ENCODE assay signal across 22 mouse cellular contexts in genomic region chr2:180611882-180612281, GRCm38 (mm10). TPM values are rescaled to one million over a fixed set of nuclear protein-coding genes. Genes with fewer than 3 reads are reported as not detected.
DNase-seq lines count a peak whose midpoint lies in the region; ATAC-seq lines count a peak whose summit lies in the region.
"Had no signal": no experiment of that assay in that cellular context is flagged by ENCODE, and none has a peak within 500 bp of the region (broad histone marks: within the 10 kb centered on the region; RNA-seq: fewer than 3 reads in every experiment).

No protein-coding gene starts in this region.

- H3K27me3 ChIP-seq in limb, embryonic 11.5 days (ENCODE audit: control insufficient read depth, insufficient read depth, low read length), result no peaks in the 10 kb centered on the region
- H3K27me3 ChIP-seq in limb, embryonic 10.5 days (ENCODE audit: low read depth, poor library complexity, severe bottlenecking), result no peaks in the 10 kb centered on the region
- H3K27me3 ChIP-seq in limb, embryonic 13.5 days, result no peaks in the 10 kb centered on the region
- H3K27me3 ChIP-seq in limb, embryonic 15.5 days, result no peaks in the 10 kb centered on the region
- H3K27me3 ChIP-seq in hindbrain, embryonic 14.5 days (ENCODE audit: control insufficient read depth, insufficient read depth, low read length), result no peaks in the 10 kb centered on the region
- H3K27me3 ChIP-seq: embryonic facial prominence, embryonic 13.5 days; forebrain, embryonic 13.5 days; forebrain, embryonic 15.5 days had no signal

- no peaks in the 10 kb centered on the region for H3K4me1 ChIP-seq in limb, embryonic 11.5 days (ENCODE audit: control insufficient read depth, insufficient read depth, low read length)
- H3K4me1 ChIP-seq in limb, embryonic 10.5 days, result no peaks in the 10 kb centered on the region
- H3K4me1 ChIP-seq in limb, embryonic 13.5 days, result peaks cover 14% of the 10 kb centered on the region; the same call in 1 of the 2 replicates
- peaks cover 6% of the 10 kb centered on the region; the same call in 1 of the 2 replicates for H3K4me1 ChIP-seq in limb, embryonic 15.5 days
- no peaks in the 10 kb centered on the region for H3K4me1 ChIP-seq in hindbrain, embryonic 14.5 days (replicated peaks; ENCODE audit: control insufficient read depth, insufficient read depth, low read length)
- H3K4me1 ChIP-seq: embryonic facial prominence, embryonic 13.5 days; forebrain, embryonic 13.5 days; forebrain, embryonic 15.5 days had no signal

- WGBS in limb, embryonic 11.5 days, result 62% methylated on average over 2 of the region's 2 CpGs
- 75% methylated on average over 2 of the region's 2 CpGs for WGBS in limb, embryonic 10.5 days
- 53% methylated on average over 2 of the region's 2 CpGs for WGBS in limb, embryonic 13.5 days
- whole genome bisulfite sequencing in limb, embryonic 15.5 days, result 46% methylated on average over 2 of the region's 2 CpGs
- WGBS in hindbrain, embryonic 14.5 days, result 72% methylated on average over 2 of the region's 2 CpGs

- H3K36me3 ChIP-seq in limb, embryonic 11.5 days (ENCODE audit: control insufficient read depth, insufficient read depth, low read length), result no peaks in the 10 kb centered on the region
- H3K36me3 ChIP-seq in limb, embryonic 10.5 days, result no peaks in the 10 kb centered on the region
- peaks cover 35% of the 10 kb centered on the region for H3K36me3 ChIP-seq in limb, embryonic 13.5 days
- peaks cover 12% of the 10 kb centered on the region; the same call in 1 of the 2 replicates for H3K36me3 ChIP-seq in limb, embryonic 15.5 days
- 0 out of 2 replicates have a peak, but pooled peaks cover 3% of the 10 kb centered on the region for H3K36me3 ChIP-seq in hindbrain, embryonic 14.5 days (replicated peaks; ENCODE audit: control insufficient read depth, insufficient read depth)
- H3K36me3 ChIP-seq: forebrain, embryonic 15.5 days had no signal

- no peaks in the 10 kb centered on the region for H3K9me3 ChIP-seq in limb, embryonic 11.5 days (ENCODE audit: control insufficient read depth, low read length)
- H3K9me3 ChIP-seq in limb, embryonic 10.5 days (replicated peaks), result no peaks in the 10 kb centered on the region
- H3K9me3 ChIP-seq in limb, embryonic 13.5 days, result no peaks in the 10 kb centered on the region
- no peaks in the 10 kb centered on the region for H3K9me3 ChIP-seq in limb, embryonic 15.5 days
- no peaks in the 10 kb centered on the region for H3K9me3 ChIP-seq in hindbrain, embryonic 14.5 days (ENCODE audit: control insufficient read depth, low read length)
- H3K9me3 ChIP-seq: embryonic facial prominence, embryonic 13.5 days; forebrain, embryonic 13.5 days; forebrain, embryonic 15.5 days had no signal

- H3K4me2 ChIP-seq in limb, embryonic 11.5 days (ENCODE audit: low read depth, severe bottlenecking), result no peak overlapping the region
- no peak overlapping the region for H3K4me2 ChIP-seq in limb, embryonic 13.5 days (replicated peaks)
- no peak overlapping the region for H3K4me2 ChIP-seq in limb, embryonic 15.5 days
- no peak overlapping the region for H3K4me2 ChIP-seq in hindbrain, embryonic 14.5 days (replicated peaks)
- H3K4me2 ChIP-seq: embryonic facial prominence, embryonic 13.5 days; forebrain, embryonic 13.5 days; forebrain, embryonic 15.5 days had no signal

- H3K27ac ChIP-seq in limb, embryonic 11.5 days (replicated peaks; ENCODE audit: low read depth, low read length), result peak overlapping the region; percentile 47; the same call in 1 of the 2 replicates
- H3K27ac ChIP-seq in limb, embryonic 10.5 days, result no peak overlapping the region
- H3K27ac ChIP-seq in limb, embryonic 13.5 days, result peak overlapping the region; percentile 87; the same call in 1 of the 2 replicates
- H3K27ac ChIP-seq in limb, embryonic 15.5 days, result peak overlapping the region; percentile 81; the same call in 1 of the 2 replicates
- no peak overlapping the region for H3K27ac ChIP-seq in hindbrain, embryonic 14.5 days
- H3K27ac ChIP-seq: forebrain, embryonic 13.5 days; forebrain, embryonic 15.5 days had no signal

- ATAC-seq in limb, embryonic 11.5 days (ENCODE audit: insufficient number of reproducible peaks, low FRiP score, low TSS enrichment, low read depth), result no peak
- peak; percentile 57 for ATAC-seq in limb, embryonic 13.5 days (ENCODE audit: low FRiP score, low read depth)
- peak; percentile 57 for ATAC-seq in limb, embryonic 15.5 days (ENCODE audit: insufficient number of reproducible peaks, low FRiP score, low TSS enrichment, low read depth)
- ATAC-seq in hindbrain, embryonic 14.5 days (ENCODE audit: low FRiP score), result no peak
- ATAC-seq: forebrain, embryonic 13.5 days; forebrain, embryonic 15.5 days; forebrain, postnatal 0 days had no signal

- no peak for DNase-seq in limb, embryonic 11.5 days (ENCODE audit: low spot score)
- no peak for DNase-seq in limb, embryonic 10.5 days (ENCODE audit: low spot score)
- peak; percentile 55 for DNase-seq in fibroblast of lung, adult 2 months (ENCODE audit: low read depth)
- no peak for DNase-seq in hindbrain, embryonic 14.5 days (ENCODE audit: low spot score)
- DNase-seq in spleen, adult 18-20 months, result no peak
- no peak for DNase-seq in spleen, postnatal 14 days (ENCODE audit: low spot score in 2 of 2)
- DNase-seq: adrenal gland, adult 2 months; adrenal gland, postnatal 10 days; adrenal gland, postnatal 25 days; cerebellum, adult 11 months; cerebellum, adult 2 months; cerebellum, adult 9-10 months; cerebellum, postnatal 10 days; cerebellum, postnatal 25 days; forebrain, postnatal 0 days had no signal

- H3K4me3 ChIP-seq in limb, embryonic 11.5 days (ENCODE audit: low read depth, low read length), result no peak overlapping the region
- H3K4me3 ChIP-seq in limb, embryonic 10.5 days, result no peak overlapping the region
- H3K4me3 ChIP-seq in limb, embryonic 13.5 days, result no peak overlapping the region
- no peak overlapping the region for H3K4me3 ChIP-seq in limb, embryonic 15.5 days
- H3K4me3 ChIP-seq in hindbrain, embryonic 14.5 days (replicated peaks; ENCODE audit: low read length), result no peak overlapping the region
- H3K4me3 ChIP-seq: embryonic facial prominence, embryonic 13.5 days; erythroblast, embryonic 14.5 days; forebrain, embryonic 13.5 days; forebrain, embryonic 15.5 days had no signal

- H3K9ac ChIP-seq in limb, embryonic 11.5 days (ENCODE audit: low read length), result no peak overlapping the region
- no peak overlapping the region for H3K9ac ChIP-seq in limb, embryonic 13.5 days
- no peak overlapping the region for H3K9ac ChIP-seq in limb, embryonic 15.5 days
- no peak overlapping the region for H3K9ac ChIP-seq in hindbrain, embryonic 14.5 days
- H3K9ac ChIP-seq: forebrain, embryonic 13.5 days; forebrain, embryonic 15.5 days; forebrain, postnatal 0 days had no signal

RNA-seq across cellular contexts. Expression of gene Col9a3, which starts 14.3 kb away (rescaled TPM):
- 45.8 and 48.9 TPM in 2 replicates for polyA plus RNA-seq in limb, embryonic 11.5 days (2014; fragmentation: Nextera tagmentation; extraction: Ambion mirVana)
- 4.0 and 30.1 TPM in 2 replicates for polyA plus RNA-seq in limb, embryonic 10.5 days (2016; fragmentation: Nextera tagmentation; extraction: Ambion mirVana)
- polyA plus RNA-seq in limb, embryonic 13.5 days (2015; fragmentation: Nextera tagmentation; extraction: Ambion mirVana), result 426 and 449 TPM in 2 replicates
- polyA plus RNA-seq in limb, embryonic 15.5 days (2015; fragmentation: Nextera tagmentation; extraction: Ambion mirVana), result 412 and 416 TPM in 2 replicates
- 61.4 and 65.7 TPM in 2 replicates for polyA plus RNA-seq in hindbrain, embryonic 14.5 days (2014; fragmentation: Nextera tagmentation; extraction: Ambion mirVana)

RNA-seq across cellular contexts. Expression of gene Ogfr, which starts 22.8 kb away (rescaled TPM):
- 100 and 109 TPM in 2 replicates for polyA plus RNA-seq in limb, embryonic 11.5 days (2014; fragmentation: Nextera tagmentation; extraction: Ambion mirVana)
- polyA plus RNA-seq in limb, embryonic 10.5 days (2016; fragmentation: Nextera tagmentation; extraction: Ambion mirVana), result 107 and 112 TPM in 2 replicates
- 85.0 and 88.1 TPM in 2 replicates for polyA plus RNA-seq in limb, embryonic 13.5 days (2015; fragmentation: Nextera tagmentation; extraction: Ambion mirVana)
- 57.3 and 60.6 TPM in 2 replicates for polyA plus RNA-seq in limb, embryonic 15.5 days (2015; fragmentation: Nextera tagmentation; extraction: Ambion mirVana)
- 88.4 and 90.2 TPM in 2 replicates for polyA plus RNA-seq in hindbrain, embryonic 14.5 days (2014; fragmentation: Nextera tagmentation; extraction: Ambion mirVana)

RNA-seq across cellular contexts. Expression of gene Tcfl5, which starts 30.6 kb away (rescaled TPM):
- 0.17 and 0.28 TPM in 2 replicates for polyA plus RNA-seq in limb, embryonic 11.5 days (2014; fragmentation: Nextera tagmentation; extraction: Ambion mirVana)
- polyA plus RNA-seq in limb, embryonic 10.5 days (2016; fragmentation: Nextera tagmentation; extraction: Ambion mirVana), result 0.16 and 0.19 TPM in 2 replicates
- 0.55 and 0.59 TPM in 2 replicates for polyA plus RNA-seq in limb, embryonic 13.5 days (2015; fragmentation: Nextera tagmentation; extraction: Ambion mirVana)
- 0.22 and 0.45 TPM in 2 replicates for polyA plus RNA-seq in limb, embryonic 15.5 days (2015; fragmentation: Nextera tagmentation; extraction: Ambion mirVana)
- 0.87 and 0.99 TPM in 2 replicates for polyA plus RNA-seq in hindbrain, embryonic 14.5 days (2014; fragmentation: Nextera tagmentation; extraction: Ambion mirVana)
- polyA plus RNA-seq: adrenal gland, adult 2 months; C2C12; erythroblast, embryonic 14.5 days; forebrain, embryonic 13.5 days had no signal

RNA-seq across cellular contexts. Expression of gene Mrgbp, which starts 30.8 kb away (rescaled TPM):
- 35.6 and 36.7 TPM in 2 replicates for polyA plus RNA-seq in limb, embryonic 11.5 days (2014; fragmentation: Nextera tagmentation; extraction: Ambion mirVana)
- 33.8 and 38.3 TPM in 2 replicates for polyA plus RNA-seq in limb, embryonic 10.5 days (2016; fragmentation: Nextera tagmentation; extraction: Ambion mirVana)
- 35.0 and 39.2 TPM in 2 replicates for polyA plus RNA-seq in limb, embryonic 13.5 days (2015; fragmentation: Nextera tagmentation; extraction: Ambion mirVana)
- 28.6 and 30.3 TPM in 2 replicates for polyA plus RNA-seq in limb, embryonic 15.5 days (2015; fragmentation: Nextera tagmentation; extraction: Ambion mirVana)
- polyA plus RNA-seq in hindbrain, embryonic 14.5 days (2014; fragmentation: Nextera tagmentation; extraction: Ambion mirVana), result 35.4 and 38.2 TPM in 2 replicates

Comparison
In these comparisons a context has a peak if more than half of its experiments do, and no peak if none do; other contexts are left out.
1. ATAC-seq: peak in limb, embryonic 13.5 days (single experiment) and limb, embryonic 15.5 days (single experiment); none in limb, embryonic 11.5 days (single experiment) and hindbrain, embryonic 14.5 days (single experiment).
2. H3K27ac ChIP-seq: peak in limb, embryonic 11.5 days (single experiment), limb, embryonic 13.5 days (single experiment) and limb, embryonic 15.5 days (single experiment); none in limb, embryonic 10.5 days (single experiment) and hindbrain, embryonic 14.5 days (single experiment).